8 mouse cellular contexts compared by ENCODE assay signal in genomic region chr19:53311524-53312335, GRCm38 (mm10). TPM values are rescaled to one million over a fixed set of nuclear protein-coding genes. Genes with fewer than 3 reads are reported as not detected.
DNase-seq lines count a peak whose midpoint lies in the region; ATAC-seq and TF ChIP-seq lines count a peak whose summit lies in the region.

No protein-coding gene starts in this region.

- peak overlapping the region; percentile 99 for H3K27ac ChIP-seq in forebrain, embryonic 15.5 days (replicated peaks)
- H3K27ac ChIP-seq in hindbrain, embryonic 13.5 days = peak overlapping the region; percentile 98
- H3K27ac ChIP-seq in limb, embryonic 13.5 days = peak overlapping the region; percentile 97

- DNase-seq in kidney, adult 11 months = peak; percentile 31
- no peak for DNase-seq in kidney, adult 8-10 months
- peak; percentile 68 for DNase-seq in cerebellum, adult 11-12 months
- DNase-seq in testis, postnatal 10 days (ENCODE audit: low spot score) = peak; percentile 60

- H3ac ChIP-seq in myocyte (ENCODE audit: control insufficient read depth, insufficient read length) = peak overlapping the region; percentile 85

- no peak for ATAC-seq in forebrain, embryonic 15.5 days (replicated peaks)
- no peak for ATAC-seq in hindbrain, embryonic 13.5 days (ENCODE audit: low FRiP score)
- ATAC-seq in limb, embryonic 13.5 days (ENCODE audit: low FRiP score, low read depth) = no peak

- peak overlapping the region; percentile 93 for H3K4me3 ChIP-seq in forebrain, embryonic 15.5 days
- peak overlapping the region; percentile 98 for H3K4me3 ChIP-seq in hindbrain, embryonic 13.5 days
- peak overlapping the region; percentile 85 for H3K4me3 ChIP-seq in limb, embryonic 13.5 days
- peak overlapping the region; percentile 93 for H3K4me3 ChIP-seq in myocyte

- H3K9me3 ChIP-seq in forebrain, embryonic 15.5 days = no peaks in the 10 kb centered on the region
- H3K9me3 ChIP-seq in hindbrain, embryonic 13.5 days = no peaks in the 10 kb centered on the region
- H3K9me3 ChIP-seq in limb, embryonic 13.5 days = no peaks in the 10 kb centered on the region

- no peaks in the 10 kb centered on the region for H3K27me3 ChIP-seq in forebrain, embryonic 15.5 days
- H3K27me3 ChIP-seq in hindbrain, embryonic 13.5 days = no peaks in the 10 kb centered on the region
- H3K27me3 ChIP-seq in limb, embryonic 13.5 days = no peaks in the 10 kb centered on the region
- no peaks in the 10 kb centered on the region for H3K27me3 ChIP-seq in myocyte (ENCODE audit: control insufficient read depth, insufficient read depth, insufficient read length)

- WGBS in forebrain, embryonic 15.5 days = under 1% methylated on average over 37 of the region's 37 CpGs
- under 1% methylated on average over 31 of the region's 37 CpGs for WGBS in hindbrain, embryonic 13.5 days
- WGBS in limb, embryonic 13.5 days = under 1% methylated on average over 36 of the region's 37 CpGs

- peak overlapping the region; percentile 88 for H3K9ac ChIP-seq in forebrain, embryonic 15.5 days (replicated peaks)
- peak overlapping the region; percentile 93 for H3K9ac ChIP-seq in hindbrain, embryonic 13.5 days
- H3K9ac ChIP-seq in limb, embryonic 13.5 days = peak overlapping the region; percentile 90

- peaks cover 26% of the 10 kb centered on the region for H3K4me1 ChIP-seq in forebrain, embryonic 15.5 days
- peaks cover 37% of the 10 kb centered on the region for H3K4me1 ChIP-seq in hindbrain, embryonic 13.5 days (replicated peaks)
- H3K4me1 ChIP-seq in limb, embryonic 13.5 days = peaks cover 36% of the 10 kb centered on the region

- H3K79me2 ChIP-seq in myocyte (ENCODE audit: control insufficient read depth, insufficient read depth) = peaks cover 5% of the 10 kb centered on the region

- peak overlapping the region; percentile 78 for H3K4me2 ChIP-seq in forebrain, embryonic 15.5 days (replicated peaks)
- peak overlapping the region; percentile 80 for H3K4me2 ChIP-seq in hindbrain, embryonic 13.5 days
- peak overlapping the region; percentile 95 for H3K4me2 ChIP-seq in limb, embryonic 13.5 days (replicated peaks)
- peak overlapping the region; percentile 84 for H3K4me2 ChIP-seq in myocyte (ENCODE audit: low read depth)

- peak; percentile 29 for TF ChIP-seq POLR2A in myocyte (IDR thresholded peaks at IDR 0.05; ENCODE audit: insufficient read length, low read depth)

- H3K36me3 ChIP-seq in forebrain, embryonic 15.5 days = no peaks in the 10 kb centered on the region
- H3K36me3 ChIP-seq in hindbrain, embryonic 13.5 days = no peaks in the 10 kb centered on the region
- no peaks in the 10 kb centered on the region for H3K36me3 ChIP-seq in limb, embryonic 13.5 days
- H3K36me3 ChIP-seq in myocyte (ENCODE audit: control insufficient read depth, insufficient read depth) = no peaks in the 10 kb centered on the region

TF ChIP-seq in myocyte, 11 proteins besides CTCF, POLR2A, EP300 and RAD21:
- TF ChIP-seq POLR2AphosphoS2 (IDR thresholded peaks at IDR 0.05; ENCODE audit: insufficient read length, low read depth) (peak; percentile 46), TCF12 (IDR thresholded peaks at IDR 0.05; ENCODE audit: insufficient read depth, poor library complexity, severe bottlenecking) (no peak)

RNA-seq across cellular contexts. Expression of gene Mxi1, which starts 1.4 kb away (rescaled TPM):
- polyA plus RNA-seq in forebrain, embryonic 15.5 days (2015; fragmentation: Nextera tagmentation; extraction: Ambion mirVana) = 62.0 and 68.4 TPM in 2 replicates
- 39.7 and 54.5 TPM in 2 replicates for polyA plus RNA-seq in hindbrain, embryonic 13.5 days (2015; fragmentation: Nextera tagmentation; extraction: Ambion mirVana)
- 36.3 and 39.1 TPM in 2 replicates for polyA plus RNA-seq in limb, embryonic 13.5 days (2015; fragmentation: Nextera tagmentation; extraction: Ambion mirVana)
- polyA plus RNA-seq in myocyte (2012; fragmentation: generic; extraction: Trizol) = 11.9 TPM

RNA-seq across cellular contexts. Expression of gene Gm10197, which starts 59.8 kb away (rescaled TPM):
- polyA plus RNA-seq in forebrain, embryonic 15.5 days (2015; fragmentation: Nextera tagmentation; extraction: Ambion mirVana) = not detected in 2 replicates
- not detected in 2 replicates for polyA plus RNA-seq in hindbrain, embryonic 13.5 days (2015; fragmentation: Nextera tagmentation; extraction: Ambion mirVana)
- polyA plus RNA-seq in limb, embryonic 13.5 days (2015; fragmentation: Nextera tagmentation; extraction: Ambion mirVana) = not detected in 2 replicates
- polyA plus RNA-seq in myocyte (2012; fragmentation: generic; extraction: Trizol) = not detected

Comparison
In these comparisons a context has a peak if more than half of its experiments do, and no peak if none do; other contexts are left out.
1. DNase-seq: peak in kidney, adult 11 months (single experiment), cerebellum, adult 11-12 months (single experiment) and testis, postnatal 10 days (single experiment); none in kidney, adult 8-10 months (0 of 2).
2. Peak in every context shown above with its lines, with median percentiles within 50 percentile points of each other: H3K27ac ChIP-seq, H3K4me2 ChIP-seq, H3K4me3 ChIP-seq and H3K9ac ChIP-seq.